Mouse (Mus musculus) lung, adult 2 months (tissue): ENCODE results near the gene Plxdc2.

Experiments
- CTCF ChIP-seq: fragments of 200-500 bp; IDR thresholded peaks from 2 replicates; pipeline ENCODE4 v1.5.1; 2011; ENCODE audit warnings: mild to moderate bottlenecking, low read length, control low read depth; ENCODE audit not compliant: insufficient read depth
- POLR2A ChIP-seq: fragments of 200-500 bp; IDR thresholded peaks from 2 replicates; pipeline ENCODE4 v1.6.1; 2011; ENCODE audit warnings: low read depth, mild to moderate bottlenecking, control low read depth, low read length, borderline replicate concordance; ENCODE audit errors: extremely low read depth

- TF ChIP-seq CTCF (no peak), POLR2A (no peak)
Observed at GRCm38 (mm10) chr2:16364749-16365148, 8.6 kb downstream of the Plxdc2 start.
